Mouse (Mus musculus): ENCODE measurements at regions not wholly inside any gene's neighbourhood (a gene's known extent, or its start where the extent isn't known, plus 50 kb on each side); places are given as distances from the start of the nearest gene placed in this dataset.

GRCm38 (mm10) chr11:20418141-20418540, 85.6 kb upstream of the Slc1a4 start:
- H3K27me3 ChIP-seq (replicated peaks; ENCODE audit: control insufficient read depth, insufficient read depth, low read length): no peaks in the 10 kb centered on the region
- H3K9ac ChIP-seq (replicated peaks; ENCODE audit: low read depth, low read length): no peak overlapping the region
- no peak for ATAC-seq
- H3K4me2 ChIP-seq (ENCODE audit: low read length): no peak overlapping the region
- peaks cover 7% of the 10 kb centered on the region for H3K9me3 ChIP-seq (ENCODE audit: control insufficient read depth, low read length)
- 75% methylated on average over 2 of the region's 2 CpGs for WGBS
- H3K4me3 ChIP-seq (replicated peaks; ENCODE audit: low read length): no peak overlapping the region
- no peak overlapping the region for H3K27ac ChIP-seq (ENCODE audit: low read length)
- H3K4me1 ChIP-seq (replicated peaks; ENCODE audit: control insufficient read depth, insufficient read depth, low read length): no peaks in the 10 kb centered on the region
- H3K36me3 ChIP-seq (ENCODE audit: control insufficient read depth, insufficient read depth): no peaks in the 10 kb centered on the region

DNA sequence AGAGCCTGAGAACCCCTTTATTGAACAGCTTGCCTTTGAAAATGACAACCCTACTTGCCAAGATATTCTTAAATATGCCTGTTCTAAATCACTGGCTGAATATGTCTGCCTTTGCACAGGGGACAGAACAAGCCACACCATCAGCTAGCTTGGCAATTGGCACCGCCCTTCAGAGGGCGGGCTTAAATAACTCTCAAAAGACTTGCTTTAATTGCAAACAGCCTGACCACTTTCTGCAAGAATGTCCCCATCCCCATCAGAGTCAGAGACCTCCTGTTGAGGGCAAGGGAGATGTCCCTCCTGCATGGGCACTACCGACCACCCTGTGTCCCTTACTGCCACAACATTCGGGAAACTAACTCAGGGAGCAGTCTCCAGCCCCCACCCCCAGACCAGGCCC, 88.4 kb upstream of the Slc1a4 start:
- WGBS: 87% methylated on average over 4 of the region's 4 CpGs
- Histone ChIP-seq H3K4me3 (replicated peaks; ENCODE audit: low read length) (no peak overlapping the region), H3K27ac (ENCODE audit: low read length) (no peak overlapping the region), H3K4me2 (ENCODE audit: low read length) (no peak overlapping the region), H3K4me1 (replicated peaks; ENCODE audit: control insufficient read depth, insufficient read depth, low read length) (no peaks in the 10 kb centered on the region), H3K9ac (replicated peaks; ENCODE audit: low read depth, low read length) (no peak overlapping the region), H3K9me3 (ENCODE audit: control insufficient read depth, low read length) (no peaks in the 10 kb centered on the region; the same call in 1 of the 2 replicates), H3K27me3 (replicated peaks; ENCODE audit: control insufficient read depth, insufficient read depth, low read length) (no peaks in the 10 kb centered on the region), H3K36me3 (ENCODE audit: control insufficient read depth, insufficient read depth) (no peaks in the 10 kb centered on the region)
- ATAC-seq: no peak

- no peak for ATAC-seq
- 79% methylated on average over 9 of the region's 9 CpGs for WGBS
- Histone ChIP-seq H3K4me3 (replicated peaks; ENCODE audit: low read length) (no peak overlapping the region), H3K27ac (ENCODE audit: low read length) (no peak overlapping the region), H3K27me3 (replicated peaks; ENCODE audit: control insufficient read depth, insufficient read depth, low read length) (no peaks in the 10 kb centered on the region), H3K4me1 (replicated peaks; ENCODE audit: control insufficient read depth, insufficient read depth, low read length) (no peaks in the 10 kb centered on the region), H3K36me3 (ENCODE audit: control insufficient read depth, insufficient read depth) (no peaks in the 10 kb centered on the region), H3K9me3 (ENCODE audit: control insufficient read depth, low read length) (no peaks in the 10 kb centered on the region), H3K9ac (replicated peaks; ENCODE audit: low read depth, low read length) (no peak overlapping the region), H3K4me2 (ENCODE audit: low read length) (no peak overlapping the region)
These were observed 103.5 kb upstream of the Slc1a4 start for GRCm38 (mm10) chr11:20436057-20436456.

- Histone ChIP-seq H3K27ac (ENCODE audit: low read length) (no peak overlapping the region), H3K9me3 (ENCODE audit: control insufficient read depth, low read length) (no peaks in the 10 kb centered on the region), H3K4me2 (ENCODE audit: low read length) (no peak overlapping the region), H3K4me3 (replicated peaks; ENCODE audit: low read length) (no peak overlapping the region), H3K27me3 (replicated peaks; ENCODE audit: control insufficient read depth, insufficient read depth, low read length) (no peaks in the 10 kb centered on the region), H3K9ac (replicated peaks; ENCODE audit: low read depth, low read length) (no peak overlapping the region), H3K4me1 (replicated peaks; ENCODE audit: control insufficient read depth, insufficient read depth, low read length) (peaks cover 7% of the 10 kb centered on the region), H3K36me3 (ENCODE audit: control insufficient read depth, insufficient read depth) (no peaks in the 10 kb centered on the region)
- no peak for ATAC-seq
- WGBS: 10% methylated on average over 4 of the region's 4 CpGs
These were observed 100.6 kb upstream of the Sertad2 start for GRCm38 (mm10) chr11:20442476-20442875.

DNA sequence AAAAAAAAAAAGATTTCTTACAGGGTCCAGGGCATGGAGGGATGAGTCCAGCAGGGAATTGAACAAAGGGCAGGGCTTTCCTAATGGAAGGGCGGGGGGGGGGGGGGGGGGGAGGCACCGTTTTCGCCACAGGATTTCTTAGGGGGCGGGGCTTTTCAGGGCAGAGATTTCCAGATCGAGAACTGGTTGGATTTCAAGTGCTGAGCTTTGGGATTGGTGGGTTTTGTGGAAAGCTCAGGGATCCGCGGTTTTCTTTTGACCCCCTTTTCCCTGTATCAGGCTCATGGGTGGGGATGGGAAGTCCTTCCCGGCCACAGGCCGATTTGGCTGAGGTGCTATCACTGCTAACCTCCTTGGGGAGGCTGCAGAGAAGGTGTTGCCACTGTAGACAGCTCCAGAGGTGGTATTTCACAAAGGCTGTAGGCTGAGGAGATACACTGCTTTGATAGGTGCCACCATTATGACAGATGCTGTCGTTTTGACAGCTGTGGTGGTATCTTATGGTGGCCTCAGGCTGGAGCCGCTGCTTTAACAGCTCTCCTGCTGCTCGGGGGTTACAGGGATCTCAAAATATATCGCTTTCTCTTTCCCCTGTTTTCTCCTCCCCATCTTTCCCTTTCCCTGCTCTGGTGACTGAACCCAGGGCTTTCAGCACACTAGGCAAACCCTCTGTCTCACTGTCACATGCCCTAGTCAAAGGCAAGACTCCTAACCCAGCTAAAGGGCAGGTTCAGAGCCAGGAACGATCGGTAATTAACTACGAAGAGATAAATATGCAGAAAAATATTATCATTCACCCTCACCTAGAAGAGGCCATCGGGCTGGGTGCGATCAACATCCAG, 97.8 kb upstream of the Sertad2 start:
- Histone ChIP-seq H3K4me1 (replicated peaks; ENCODE audit: control insufficient read depth, insufficient read depth, low read length) (peaks cover 7% of the 10 kb centered on the region), H3K27ac (ENCODE audit: low read length) (no peak overlapping the region), H3K27me3 (replicated peaks; ENCODE audit: control insufficient read depth, insufficient read depth, low read length) (no peaks in the 10 kb centered on the region), H3K9ac (replicated peaks; ENCODE audit: low read depth, low read length) (peak overlapping the region; percentile 53), H3K9me3 (ENCODE audit: control insufficient read depth, low read length) (peaks cover 3% of the 10 kb centered on the region; the same call in 1 of the 2 replicates), H3K4me2 (ENCODE audit: low read length) (peak overlapping the region; percentile 65), H3K36me3 (ENCODE audit: control insufficient read depth, insufficient read depth) (no peaks in the 10 kb centered on the region), H3K4me3 (replicated peaks; ENCODE audit: low read length) (peak overlapping the region; percentile 38)
- ATAC-seq: peak; percentile 41
- 11% methylated on average over 15 of the region's 18 CpGs for WGBS

DNA sequence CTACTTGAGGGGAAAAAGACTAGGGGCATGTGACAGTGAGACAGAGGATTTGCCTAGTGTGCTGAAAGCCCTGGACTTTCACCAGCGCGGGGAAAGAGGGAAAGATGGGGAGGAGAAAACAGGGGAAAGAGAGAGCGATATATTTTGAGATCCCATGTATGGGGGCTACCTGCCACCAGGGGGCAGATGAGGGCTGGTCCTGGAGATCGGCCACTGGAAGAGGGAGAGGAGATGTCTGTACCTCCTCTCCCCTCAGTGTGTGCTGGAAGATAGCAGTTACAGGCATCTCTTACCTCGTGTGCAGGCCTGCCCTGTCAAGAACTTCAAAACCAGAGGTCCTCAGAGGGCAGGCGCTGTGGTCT, 97.2 kb upstream of the Sertad2 start:
- peak overlapping the region; percentile 53 for H3K9ac ChIP-seq (replicated peaks; ENCODE audit: low read depth, low read length)
- no peaks in the 10 kb centered on the region for H3K27me3 ChIP-seq (replicated peaks; ENCODE audit: control insufficient read depth, insufficient read depth, low read length)
- H3K4me3 ChIP-seq (replicated peaks; ENCODE audit: low read length): peak overlapping the region; percentile 38
- no peaks in the 10 kb centered on the region for H3K36me3 ChIP-seq (ENCODE audit: control insufficient read depth, insufficient read depth)
- H3K27ac ChIP-seq (ENCODE audit: low read length): no peak overlapping the region
- H3K9me3 ChIP-seq (ENCODE audit: control insufficient read depth, low read length): peaks cover 3% of the 10 kb centered on the region; the same call in 1 of the 2 replicates
- ATAC-seq: peak; percentile 88
- WGBS: 1% methylated on average over 6 of the region's 6 CpGs
- H3K4me2 ChIP-seq (ENCODE audit: low read length): peak overlapping the region; percentile 65
- peaks cover 7% of the 10 kb centered on the region for H3K4me1 ChIP-seq (replicated peaks; ENCODE audit: control insufficient read depth, insufficient read depth, low read length)

GRCm38 (mm10) chr11:20452901-20453300, 90.2 kb upstream of the Sertad2 start:
- Histone ChIP-seq H3K9me3 (ENCODE audit: control insufficient read depth, low read length) (0 out of 2 replicates have a peak, but pooled peaks cover under 1% of the 10 kb centered on the region), H3K9ac (replicated peaks; ENCODE audit: low read depth, low read length) (no peak overlapping the region), H3K4me3 (replicated peaks; ENCODE audit: low read length) (no peak overlapping the region), H3K4me1 (replicated peaks; ENCODE audit: control insufficient read depth, insufficient read depth, low read length) (0 out of 2 replicates have a peak, but pooled peaks cover 6% of the 10 kb centered on the region), H3K4me2 (ENCODE audit: low read length) (no peak overlapping the region), H3K27ac (ENCODE audit: low read length) (no peak overlapping the region), H3K36me3 (ENCODE audit: control insufficient read depth, insufficient read depth) (no peaks in the 10 kb centered on the region), H3K27me3 (replicated peaks; ENCODE audit: control insufficient read depth, insufficient read depth, low read length) (no peaks in the 10 kb centered on the region)
- ATAC-seq: no peak
- 76% methylated on average over 4 of the region's 4 CpGs for whole genome bisulfite sequencing

GRCm38 (mm10) chr11:20453786-20454185, 89.3 kb upstream of the Sertad2 start:
- ATAC-seq: no peak
- no peak overlapping the region for H3K4me3 ChIP-seq (replicated peaks; ENCODE audit: low read length)

DNA sequence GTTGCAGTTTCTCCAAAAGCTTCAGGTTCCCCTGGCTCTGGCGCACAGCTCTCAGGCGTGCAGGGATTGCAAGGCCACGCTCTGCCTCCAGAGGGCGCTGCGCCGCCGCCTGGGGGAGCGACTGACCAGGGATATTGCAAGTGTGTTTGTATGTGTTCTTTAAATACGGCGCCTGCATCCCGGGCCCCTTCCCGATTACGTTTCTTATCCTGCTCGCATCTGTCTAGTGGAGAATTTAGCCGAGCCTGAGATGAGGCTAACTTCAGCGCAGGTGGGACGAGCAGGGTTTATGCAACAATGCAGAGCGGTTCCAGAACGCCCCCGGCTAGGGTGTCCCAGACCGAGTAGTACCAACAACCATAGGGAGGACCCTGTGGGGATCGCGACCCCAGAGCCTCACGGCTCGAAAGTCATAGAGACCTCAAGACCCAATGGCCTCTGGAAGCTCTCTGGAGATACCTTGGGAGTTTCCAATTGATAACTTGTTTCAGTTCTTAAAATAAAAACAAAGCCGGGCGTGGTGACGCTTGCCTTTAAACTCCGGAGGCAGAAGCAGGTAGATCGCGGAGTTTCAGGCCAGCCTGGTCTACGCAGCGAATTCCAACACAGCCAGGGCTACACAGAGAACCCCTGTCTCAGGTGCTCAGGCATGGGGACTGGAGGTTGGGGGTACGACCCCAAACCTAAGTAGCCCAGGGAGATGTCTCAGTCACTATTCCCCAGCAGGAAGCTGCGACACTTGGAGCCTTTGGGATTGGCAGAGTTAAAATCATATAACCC, 87.8 kb upstream of the Sertad2 start:
- no peak overlapping the region for H3K27ac ChIP-seq (ENCODE audit: low read length)
- H3K36me3 ChIP-seq (ENCODE audit: control insufficient read depth, insufficient read depth): no peaks in the 10 kb centered on the region
- peaks cover 11% of the 10 kb centered on the region for H3K4me1 ChIP-seq (replicated peaks; ENCODE audit: control insufficient read depth, insufficient read depth, low read length)
- H3K9ac ChIP-seq (replicated peaks; ENCODE audit: low read depth, low read length): peak overlapping the region; percentile 60
- H3K4me3 ChIP-seq (replicated peaks; ENCODE audit: low read length): peak overlapping the region; percentile 55
- ATAC-seq: peak; percentile 91
- H3K27me3 ChIP-seq (replicated peaks; ENCODE audit: control insufficient read depth, insufficient read depth, low read length): no peaks in the 10 kb centered on the region
- no peaks in the 10 kb centered on the region for H3K9me3 ChIP-seq (ENCODE audit: control insufficient read depth, low read length)
- WGBS: under 1% methylated on average over 35 of the region's 35 CpGs
- peak overlapping the region; percentile 91 for H3K4me2 ChIP-seq (ENCODE audit: low read length)

More at GRCm38 (mm10) chr11:20453786-20454185, 89.3 kb upstream of the Sertad2 start:
- Histone ChIP-seq H3K4me2 (ENCODE audit: low read length) (no peak overlapping the region), H3K27ac (ENCODE audit: low read length) (no peak overlapping the region), H3K9me3 (ENCODE audit: control insufficient read depth, low read length) (no peaks in the 10 kb centered on the region), H3K27me3 (replicated peaks; ENCODE audit: control insufficient read depth, insufficient read depth, low read length) (no peaks in the 10 kb centered on the region), H3K4me1 (replicated peaks; ENCODE audit: control insufficient read depth, insufficient read depth, low read length) (0 out of 2 replicates have a peak, but pooled peaks cover 6% of the 10 kb centered on the region), H3K36me3 (ENCODE audit: control insufficient read depth, insufficient read depth) (no peaks in the 10 kb centered on the region), H3K9ac (replicated peaks; ENCODE audit: low read depth, low read length) (no peak overlapping the region)
- 73% methylated on average over 7 of the region's 7 CpGs for WGBS
